9 mouse cellular contexts compared by ENCODE assay signal in the genomic region with DNA sequence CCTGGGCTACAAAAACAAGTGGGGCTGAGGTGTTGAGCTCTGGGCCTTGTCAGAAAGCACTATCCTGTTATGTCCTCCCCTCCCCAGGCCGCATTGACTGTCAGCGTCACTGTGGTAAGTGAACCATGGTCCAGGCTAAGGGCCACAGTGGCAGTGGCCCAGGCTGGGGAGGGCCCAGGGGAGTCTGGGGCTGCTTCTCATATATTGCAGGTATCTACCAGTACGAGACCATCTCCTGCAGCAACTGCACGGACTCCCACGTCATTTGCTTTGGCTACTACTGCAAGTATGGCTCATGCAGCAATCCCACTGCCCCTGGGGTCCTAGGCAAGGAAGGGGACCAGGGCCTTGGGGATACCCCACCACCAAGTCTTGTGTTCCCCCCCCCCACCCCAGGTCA. TPM values are rescaled to one million over a fixed set of nuclear protein-coding genes. Genes with fewer than 3 reads are reported as not detected.
A peak's percentile ranks its signal among the peaks of the same experiment; 100 is the strongest.
DNase-seq lines count a peak whose midpoint lies in the region; ATAC-seq and TF ChIP-seq lines count a peak whose summit lies in the region.
"Had no signal": no experiment of that assay in that cellular context is flagged by ENCODE, and none has a peak within 500 bp of the region (broad histone marks: within the 10 kb centered on the region; RNA-seq: fewer than 3 reads in every experiment).

No protein-coding gene starts in this region.

- no peak overlapping the region for H3K9ac ChIP-seq in forebrain, embryonic 11.5 days (ENCODE audit: low read length)
- peak overlapping the region; percentile 74; the same call in 1 of the 2 replicates for H3K9ac ChIP-seq in intestine, embryonic 16.5 days (ENCODE audit: low read depth, low read length)
- H3K9ac ChIP-seq in neural tube, embryonic 13.5 days, result peak overlapping the region; percentile 75

- peaks cover 9% of the 10 kb centered on the region for H3K4me1 ChIP-seq in forebrain, embryonic 11.5 days (replicated peaks; ENCODE audit: control insufficient read depth, insufficient read depth, low read length)
- peaks cover 28% of the 10 kb centered on the region for H3K4me1 ChIP-seq in intestine, embryonic 16.5 days (ENCODE audit: control insufficient read depth, insufficient read depth, low read length)
- peaks cover 51% of the 10 kb centered on the region for H3K4me1 ChIP-seq in neural tube, embryonic 13.5 days (replicated peaks)

- no peak for TF ChIP-seq CTCF in left cerebral cortex, adult 2 months (IDR thresholded peaks at IDR 0.05)

- DNase-seq in left cerebral cortex, adult 2 months (ENCODE audit: extremely low spot score in 1 of 2, low spot score in 2 of 2), result no peak
- DNase-seq in left cerebral cortex, postnatal 14 days (ENCODE audit: low spot score in 2 of 2), result no peak
- DNase-seq in forebrain, embryonic 11.5 days (ENCODE audit: low spot score), result no peak
- DNase-seq in MN1 (ENCODE audit: low spot score), result no peak
- DNase-seq in adrenal gland, postnatal 14 days, result no peak
- DNase-seq: adrenal gland, postnatal 10 days; gastrocnemius, postnatal 14 days had no signal

- H3K4me3 ChIP-seq in left cerebral cortex, adult 2 months, result peak overlapping the region; percentile 73
- H3K4me3 ChIP-seq in forebrain, embryonic 11.5 days (ENCODE audit: low read depth, low read length), result no peak overlapping the region
- peak overlapping the region; percentile 73 for H3K4me3 ChIP-seq in intestine, embryonic 16.5 days (ENCODE audit: low read length)
- peak overlapping the region; percentile 73 for H3K4me3 ChIP-seq in neural tube, embryonic 13.5 days

- peak overlapping the region; percentile 92; the same call in 1 of the 2 replicates for H3K27ac ChIP-seq in left cerebral cortex, adult 2 months
- H3K27ac ChIP-seq in forebrain, embryonic 11.5 days (ENCODE audit: low read depth, low read length), result no peak overlapping the region
- no peak overlapping the region; the same call in 1 of the 2 replicates for H3K27ac ChIP-seq in intestine, embryonic 16.5 days (ENCODE audit: low read length)
- peak overlapping the region; percentile 89 for H3K27ac ChIP-seq in neural tube, embryonic 13.5 days (replicated peaks)

- no peaks in the 10 kb centered on the region for H3K9me3 ChIP-seq in forebrain, embryonic 11.5 days (ENCODE audit: control insufficient read depth, low read length)
- no peaks in the 10 kb centered on the region for H3K9me3 ChIP-seq in intestine, embryonic 16.5 days (ENCODE audit: control insufficient read depth, low read length)
- H3K9me3 ChIP-seq in neural tube, embryonic 13.5 days, result no peaks in the 10 kb centered on the region

- intact Hi-C loops in left cerebral cortex, adult 2 months (cut with DNase I), result loop anchor here (2.0 to 5.0 kb wide), 2 partner anchors 46 to 81 kb away; partner anchors contain the start of genes Btbd2 and Csnk1g2
- intact Hi-C loops in left cerebral cortex, postnatal 14 days (cut with DNase I), result no loop called here

- ATAC-seq in forebrain, embryonic 11.5 days (replicated peaks; ENCODE audit: low FRiP score), result no peak
- no peak for ATAC-seq in intestine, embryonic 16.5 days
- no peak for ATAC-seq in neural tube, embryonic 13.5 days (ENCODE audit: low read depth)

- no peaks in the 10 kb centered on the region for H3K27me3 ChIP-seq in forebrain, embryonic 11.5 days (ENCODE audit: control insufficient read depth, insufficient read depth, low read length)
- no peaks in the 10 kb centered on the region for H3K27me3 ChIP-seq in intestine, embryonic 16.5 days (replicated peaks; ENCODE audit: control insufficient read depth, insufficient read depth, low read length)
- no peaks in the 10 kb centered on the region for H3K27me3 ChIP-seq in neural tube, embryonic 13.5 days

- 92% methylated on average over 5 of the region's 5 CpGs for WGBS in forebrain, embryonic 11.5 days
- 87% methylated on average over 5 of the region's 5 CpGs for WGBS in intestine, embryonic 16.5 days
- WGBS in neural tube, embryonic 13.5 days, result 85% methylated on average over 5 of the region's 5 CpGs

- peaks cover 9% of the 10 kb centered on the region for H3K36me3 ChIP-seq in forebrain, embryonic 11.5 days (ENCODE audit: control insufficient read depth, insufficient read depth, low read length)
- H3K36me3 ChIP-seq in intestine, embryonic 16.5 days (ENCODE audit: control insufficient read depth, insufficient read depth, low read length), result peaks cover 16% of the 10 kb centered on the region
- H3K36me3 ChIP-seq in neural tube, embryonic 13.5 days, result peaks cover 36% of the 10 kb centered on the region

- H3K4me2 ChIP-seq in forebrain, embryonic 11.5 days (ENCODE audit: low read depth, low read length, severe bottlenecking), result peak overlapping the region; percentile 71; the same call in 1 of the 2 replicates
- H3K4me2 ChIP-seq in intestine, embryonic 16.5 days (ENCODE audit: low read depth, low read length), result peak overlapping the region; percentile 97
- peak overlapping the region; percentile 83 for H3K4me2 ChIP-seq in neural tube, embryonic 13.5 days

RNA-seq across cellular contexts. Expression of gene Izumo4, which starts 1.7 kb away (rescaled TPM):
- total RNA-seq in left cerebral cortex, adult 2 months (2021), result 10 to 100 TPM; 45.0 to 46.0 TPM
- total RNA-seq in left cerebral cortex, postnatal 14 days (2021), result 10 to 100 TPM; 52.8 to 55.3 TPM
- polyA plus RNA-seq in forebrain, embryonic 11.5 days (2014; fragmentation: Nextera tagmentation; extraction: Ambion mirVana), result 4.8 and 7.2 TPM in 2 replicates
- 18.5 and 25.0 TPM in 2 replicates for polyA plus RNA-seq in intestine, embryonic 16.5 days (2015; fragmentation: Nextera tagmentation; extraction: Ambion mirVana)
- polyA plus RNA-seq in neural tube, embryonic 13.5 days (2015; fragmentation: Nextera tagmentation; extraction: Ambion mirVana), result 37.2 and 39.1 TPM in 2 replicates
- 12.1 and 12.6 TPM in 2 replicates for total RNA-seq in adrenal gland, postnatal 14 days (2021)

RNA-seq across cellular contexts. Expression of gene Mob3a, which starts 1.9 kb away (rescaled TPM):
- total RNA-seq in left cerebral cortex, adult 2 months (2021), result 10 to 100 TPM; 13.6 to 15.5 TPM
- total RNA-seq in left cerebral cortex, postnatal 14 days (2021), result 10 to 100 TPM; 15.0 to 20.2 TPM
- 57.9 and 61.1 TPM in 2 replicates for polyA plus RNA-seq in forebrain, embryonic 11.5 days (2014; fragmentation: Nextera tagmentation; extraction: Ambion mirVana)
- polyA plus RNA-seq in intestine, embryonic 16.5 days (2015; fragmentation: Nextera tagmentation; extraction: Ambion mirVana), result 39.8 and 41.8 TPM in 2 replicates
- polyA plus RNA-seq in neural tube, embryonic 13.5 days (2015; fragmentation: Nextera tagmentation; extraction: Ambion mirVana), result 46.4 and 55.1 TPM in 2 replicates
- 12.8 and 24.1 TPM in 2 replicates for total RNA-seq in adrenal gland, postnatal 14 days (2021)

RNA-seq across cellular contexts. Expression of gene Mknk2, which starts 25.7 kb away (rescaled TPM):
- total RNA-seq in left cerebral cortex, adult 2 months (2021), result 10 to 100 TPM; 42.8 to 48.8 TPM
- total RNA-seq in left cerebral cortex, postnatal 14 days (2021), result 10 to 100 TPM; 38.4 to 46.7 TPM
- 85.1 and 87.0 TPM in 2 replicates for polyA plus RNA-seq in forebrain, embryonic 11.5 days (2014; fragmentation: Nextera tagmentation; extraction: Ambion mirVana)
- 18.3 and 49.9 TPM in 2 replicates for polyA plus RNA-seq in intestine, embryonic 16.5 days (2015; fragmentation: Nextera tagmentation; extraction: Ambion mirVana)
- polyA plus RNA-seq in neural tube, embryonic 13.5 days (2015; fragmentation: Nextera tagmentation; extraction: Ambion mirVana), result 61.4 and 63.4 TPM in 2 replicates
- 224 and 226 TPM in 2 replicates for total RNA-seq in adrenal gland, postnatal 14 days (2021)

RNA-seq across cellular contexts. Expression of gene Ap3d1, which starts 38.4 kb away (rescaled TPM):
- 100 to 1,000 TPM; 150 to 151 TPM for total RNA-seq in left cerebral cortex, adult 2 months (2021)
- 100 to 1,000 TPM; 143 to 147 TPM for total RNA-seq in left cerebral cortex, postnatal 14 days (2021)
- polyA plus RNA-seq in forebrain, embryonic 11.5 days (2014; fragmentation: Nextera tagmentation; extraction: Ambion mirVana), result 84.2 and 86.3 TPM in 2 replicates
- 57.9 and 58.4 TPM in 2 replicates for polyA plus RNA-seq in intestine, embryonic 16.5 days (2015; fragmentation: Nextera tagmentation; extraction: Ambion mirVana)
- 106 and 114 TPM in 2 replicates for polyA plus RNA-seq in neural tube, embryonic 13.5 days (2015; fragmentation: Nextera tagmentation; extraction: Ambion mirVana)
- total RNA-seq in adrenal gland, postnatal 14 days (2021), result 80.3 and 85.6 TPM in 2 replicates

RNA-seq across cellular contexts. Expression of gene Btbd2, which starts 46.8 kb away (rescaled TPM):
- 10 to 100 TPM; 85.1 to 96.7 TPM for total RNA-seq in left cerebral cortex, adult 2 months (2021)
- total RNA-seq in left cerebral cortex, postnatal 14 days (2021), result 10 to 100 TPM; 88.3 to 93.5 TPM
- 78.3 and 97.3 TPM in 2 replicates for polyA plus RNA-seq in forebrain, embryonic 11.5 days (2014; fragmentation: Nextera tagmentation; extraction: Ambion mirVana)
- 9.2 and 10.6 TPM in 2 replicates for polyA plus RNA-seq in intestine, embryonic 16.5 days (2015; fragmentation: Nextera tagmentation; extraction: Ambion mirVana)
- 93.9 and 100.0 TPM in 2 replicates for polyA plus RNA-seq in neural tube, embryonic 13.5 days (2015; fragmentation: Nextera tagmentation; extraction: Ambion mirVana)
- 53.5 and 58.0 TPM in 2 replicates for total RNA-seq in adrenal gland, postnatal 14 days (2021)

Comparison
In these comparisons a context has a peak if more than half of its experiments do, and no peak if none do; other contexts are left out.
1. H3K27ac ChIP-seq: peak in left cerebral cortex, adult 2 months (single experiment) and neural tube, embryonic 13.5 days (single experiment); none in forebrain, embryonic 11.5 days (single experiment) and intestine, embryonic 16.5 days (single experiment).
2. Peak in every context shown above with its lines, with median percentiles within 50 percentile points of each other: H3K4me2 ChIP-seq.